8 mouse cellular contexts compared by ENCODE assay signal in genomic region chr17:15622913-15623312, GRCm38 (mm10). TPM values are rescaled to one million over a fixed set of nuclear protein-coding genes. Genes with fewer than 3 reads are reported as not detected.
A peak's percentile ranks its signal among the peaks of the same experiment; 100 is the strongest.
DNase-seq lines count a peak whose midpoint lies in the region; ATAC-seq and TF ChIP-seq lines count a peak whose summit lies in the region.
"Had no signal": no experiment of that assay in that cellular context is flagged by ENCODE, and none has a peak within 500 bp of the region (broad histone marks: within the 10 kb centered on the region; RNA-seq: fewer than 3 reads in every experiment).

No protein-coding gene starts in this region.

- peak; percentile 29 for DNase-seq in kidney, adult 2 months
- DNase-seq in 416B (ENCODE audit: low read depth) = peak; percentile 68
- DNase-seq in CD4-positive helper T cell, adult 2 months (ENCODE audit: low read depth, low spot score) = peak; percentile 20
- peak; percentile 71 for DNase-seq in embryo, embryonic 11 days
- peak; percentile 15 for DNase-seq in lung, postnatal 14 days
- no peak for DNase-seq in urinary bladder, adult 2 months (ENCODE audit: low spot score)

- no peak overlapping the region for H3K9ac ChIP-seq in kidney, embryonic 14.5 days (ENCODE audit: low read depth, low read length)
- H3K9ac ChIP-seq: stomach, embryonic 15.5 days had no signal

- no peaks in the 10 kb centered on the region for H3K36me3 ChIP-seq in kidney, adult 2 months (ENCODE audit: control insufficient read depth, insufficient read depth, low read length)
- no peaks in the 10 kb centered on the region for H3K36me3 ChIP-seq in kidney, embryonic 14.5 days (ENCODE audit: control insufficient read depth, insufficient read depth, low read length)
- H3K36me3 ChIP-seq: stomach, embryonic 15.5 days had no signal

- TF ChIP-seq CTCF in kidney, adult 2 months (conservative IDR thresholded peaks at IDR 0.05; ENCODE audit: insufficient read depth, insufficient read length, low read depth, low read length) = peak; percentile 39

- ATAC-seq in kidney, embryonic 14.5 days (ENCODE audit: low FRiP score, low TSS enrichment) = no peak

- TF ChIP-seq POLR2A in kidney, adult 2 months (IDR thresholded peaks at IDR 0.05; ENCODE audit: low read depth, low read length) = no peak

- no peaks in the 10 kb centered on the region for H3K4me1 ChIP-seq in kidney, adult 2 months (ENCODE audit: control insufficient read depth, insufficient read depth, low read length)
- no peaks in the 10 kb centered on the region for H3K4me1 ChIP-seq in kidney, embryonic 14.5 days (ENCODE audit: control insufficient read depth, insufficient read depth, low read length)
- H3K4me1 ChIP-seq: stomach, embryonic 15.5 days had no signal

- WGBS in kidney, adult 2 months = 5% methylated on average over 2 of the region's 2 CpGs
- WGBS in kidney, embryonic 14.5 days = 10% methylated on average over 2 of the region's 2 CpGs

- no peak overlapping the region for H3K27ac ChIP-seq in kidney, adult 2 months (ENCODE audit: insufficient read depth, low read depth, low read length)
- no peak overlapping the region for H3K27ac ChIP-seq in kidney, embryonic 14.5 days (ENCODE audit: low read depth, low read length)
- H3K27ac ChIP-seq: stomach, embryonic 15.5 days had no signal

- H3K9me3 ChIP-seq in kidney, embryonic 14.5 days (ENCODE audit: control insufficient read depth, low read length) = no peaks in the 10 kb centered on the region
- H3K9me3 ChIP-seq: stomach, embryonic 15.5 days had no signal

- H3K27me3 ChIP-seq in kidney, adult 2 months (replicated peaks; ENCODE audit: control insufficient read depth, insufficient read depth, low read length) = no peaks in the 10 kb centered on the region
- H3K27me3 ChIP-seq in kidney, embryonic 14.5 days (ENCODE audit: control insufficient read depth, insufficient read depth, low read length) = no peaks in the 10 kb centered on the region
- H3K27me3 ChIP-seq: stomach, embryonic 15.5 days had no signal

- no peak overlapping the region for H3K4me3 ChIP-seq in kidney, adult 2 months (ENCODE audit: insufficient read depth, low read depth, low read length)
- H3K4me3 ChIP-seq in kidney, embryonic 14.5 days (ENCODE audit: low read length) = no peak overlapping the region
- H3K4me3 ChIP-seq: stomach, embryonic 15.5 days had no signal

- no peak overlapping the region for H3K4me2 ChIP-seq in kidney, embryonic 14.5 days (replicated peaks; ENCODE audit: low read depth, low read length)
- H3K4me2 ChIP-seq: stomach, embryonic 15.5 days had no signal

RNA-seq across cellular contexts. Expression of gene Prdm9, which starts 58.8 kb away (rescaled TPM):
- polyA plus RNA-seq in kidney, adult 2 months (2012; rRNA removed) = 2.5 and 2.9 TPM in 2 replicates
- 1.6 TPM in 2 replicates for polyA plus RNA-seq in kidney, embryonic 14.5 days (2014; fragmentation: Nextera tagmentation; extraction: Ambion mirVana)
- polyA plus RNA-seq in urinary bladder, adult 2 months (2012; rRNA removed) = 5.6 and 5.7 TPM in 2 replicates
